Mouse (Mus musculus): ENCODE measurements at regions not wholly inside any gene's neighbourhood (a gene's known extent, or its start where the extent isn't known, plus 50 kb on each side); places are given as distances from the start of the nearest gene placed in this dataset.

- dilution Hi-C loops (cut with MboI; ENCODE audit: extremely low pct_ligation_motif_present, extremely low pct_unique_long_range_greater_than_20kb, low sequenced_read_pairs), result no loop called here
- Histone ChIP-seq H3K79me2 (replicated peaks; ENCODE audit: control insufficient read depth, extremely low read depth, insufficient read depth, poor library complexity, severe bottlenecking) (no peaks in the 10 kb centered on the region), H3K9me3 (replicated peaks; ENCODE audit: low read length) (no peaks in the 10 kb centered on the region), H3K27me3 (replicated peaks) (no peaks in the 10 kb centered on the region), H3K9ac (ENCODE audit: insufficient read depth, low read depth) (no peak overlapping the region), H3K36me3 (replicated peaks in 1 of 2; ENCODE audit: control insufficient read depth in 1 of 2, insufficient read depth in 1 of 2, low read length in 1 of 2) (no peaks in the 10 kb centered on the region), H3K4me2 (ENCODE audit: insufficient read depth, low read depth, poor library complexity, severe bottlenecking) (no peak overlapping the region), H3K4me1 (ENCODE audit: control insufficient read depth in 1 of 2, insufficient read depth in 2 of 2) (peaks cover 3 to 18% of the 10 kb centered on the region in 2 experiments; a peak in 2 of 4 replicates), H3K4me3 (replicated peaks in 1 of 3; ENCODE audit: low read depth in 2 of 3, low read length in 2 of 3, poor library complexity in 1 of 3) (no peak overlapping the region), H3K27ac (ENCODE audit: insufficient read depth, low read depth) (no peak overlapping the region)
- TF ChIP-seq SMC3 (IDR thresholded peaks at IDR 0.05; ENCODE audit: low read depth, low read length), result no peak
- TF ChIP-seq NELFE (IDR thresholded peaks at IDR 0.05; ENCODE audit: low read depth, low read length), result no peak
- TF ChIP-seq EP300 (IDR thresholded peaks at IDR 0.05; ENCODE audit: low read length), result no peak
- no peak for TF ChIP-seq MAX (IDR thresholded peaks at IDR 0.05; ENCODE audit: low read length)
- TF ChIP-seq PAX5 (IDR thresholded peaks at IDR 0.05; ENCODE audit: low read length), result no peak
- no peak for TF ChIP-seq MEF2A (IDR thresholded peaks at IDR 0.05; ENCODE audit: borderline replicate concordance, low read depth, low read length)
- no peak for TF ChIP-seq MYC (IDR thresholded peaks at IDR 0.05; ENCODE audit: low read depth, low read length)
- DNase-seq (ENCODE audit: extremely low read depth), result no peak
- in situ Hi-C loops (cut with MboI; ENCODE audit: low pct_ligation_motif_present, low pct_unique_long_range_greater_than_20kb, low sequenced_read_pairs), result no loop called here
These were observed 69.1 kb upstream of the Trhde start for GRCm38 (mm10) chr10:114871201-114871600.

- H3K36me3 ChIP-seq (replicated peaks in 1 of 2; ENCODE audit: control insufficient read depth in 1 of 2, insufficient read depth in 1 of 2, low read length in 1 of 2), result no peaks in the 10 kb centered on the region
- no peak overlapping the region for H3K27ac ChIP-seq (ENCODE audit: insufficient read depth, low read depth)
- no peak for TF ChIP-seq MAFK (IDR thresholded peaks at IDR 0.05; ENCODE audit: insufficient replicate concordance, low read length)
- TF ChIP-seq USF1 (IDR thresholded peaks at IDR 0.05; ENCODE audit: low read depth, low read length), result no peak
- TF ChIP-seq JUND (conservative IDR thresholded peaks at IDR 0.05; ENCODE audit: low read depth, low read length), result no peak
- TF ChIP-seq MEF2A (IDR thresholded peaks at IDR 0.05; ENCODE audit: borderline replicate concordance, low read depth, low read length), result no peak
- H3K27me3 ChIP-seq (replicated peaks), result no peaks in the 10 kb centered on the region
- dilution Hi-C loops (cut with MboI; ENCODE audit: extremely low pct_ligation_motif_present, extremely low pct_unique_long_range_greater_than_20kb, low sequenced_read_pairs), result no loop called here
- in situ Hi-C loops (cut with MboI; ENCODE audit: low pct_ligation_motif_present, low pct_unique_long_range_greater_than_20kb, low sequenced_read_pairs), result no loop called here
- H3K4me2 ChIP-seq (ENCODE audit: insufficient read depth, low read depth, poor library complexity, severe bottlenecking), result no peak overlapping the region
- no peaks in the 10 kb centered on the region for H3K9me3 ChIP-seq (replicated peaks; ENCODE audit: low read length)
- no peak overlapping the region for H3K4me3 ChIP-seq (replicated peaks in 1 of 3; ENCODE audit: low read depth in 2 of 3, low read length in 2 of 3, poor library complexity in 1 of 3)
- no peaks in the 10 kb centered on the region for H3K79me2 ChIP-seq (replicated peaks; ENCODE audit: control insufficient read depth, extremely low read depth, insufficient read depth, poor library complexity, severe bottlenecking)
- H3K9ac ChIP-seq (ENCODE audit: insufficient read depth, low read depth), result no peak overlapping the region
- no peaks in the 10 kb centered on the region for H3K4me1 ChIP-seq (ENCODE audit: control insufficient read depth in 1 of 2, insufficient read depth in 2 of 2)
- no peak for DNase-seq (ENCODE audit: extremely low read depth)
These were observed 55.1 kb upstream of the Trhde start for GRCm38 (mm10) chr10:114857166-114857565.

GRCm38 (mm10) chr10:114852688-114853087 lies 50.6 kb upstream of the Trhde start:
- TF ChIP-seq ZC3H11A (IDR thresholded peaks at IDR 0.05; ENCODE audit: low read depth, low read length) (no peak), JUND (conservative IDR thresholded peaks at IDR 0.05; ENCODE audit: low read depth, low read length) (no peak), EP300 (IDR thresholded peaks at IDR 0.05; ENCODE audit: low read length) (no peak), CTCF (conservative IDR thresholded peaks at IDR 0.05 in 1 of 2, IDR thresholded peaks at IDR 0.05 in 1 of 2; ENCODE audit: low read depth in 2 of 2, low read length in 2 of 2) (no peak), CHD1 (IDR thresholded peaks at IDR 0.05; ENCODE audit: low read depth, low read length) (no peak), TBP (conservative IDR thresholded peaks at IDR 0.05; ENCODE audit: low read depth, low read length) (no peak)
- no peaks in the 10 kb centered on the region for H3K36me3 ChIP-seq (replicated peaks in 1 of 2; ENCODE audit: control insufficient read depth in 1 of 2, insufficient read depth in 1 of 2, low read length in 1 of 2)
- no peak overlapping the region for H3K9ac ChIP-seq (ENCODE audit: insufficient read depth, low read depth)
- no peaks in the 10 kb centered on the region for H3K27me3 ChIP-seq (replicated peaks)
- no peaks in the 10 kb centered on the region for H3K4me1 ChIP-seq (ENCODE audit: control insufficient read depth in 1 of 2, insufficient read depth in 2 of 2)
- in situ Hi-C loops (cut with MboI; ENCODE audit: low pct_ligation_motif_present, low pct_unique_long_range_greater_than_20kb, low sequenced_read_pairs) (no loop called here), dilution Hi-C loops (cut with MboI; ENCODE audit: extremely low pct_ligation_motif_present, extremely low pct_unique_long_range_greater_than_20kb, low sequenced_read_pairs) (no loop called here)
- H3K4me3 ChIP-seq (replicated peaks in 1 of 3; ENCODE audit: low read depth in 2 of 3, low read length in 2 of 3, poor library complexity in 1 of 3), result no peak overlapping the region
- H3K79me2 ChIP-seq (replicated peaks; ENCODE audit: control insufficient read depth, extremely low read depth, insufficient read depth, poor library complexity, severe bottlenecking), result no peaks in the 10 kb centered on the region
- H3K27ac ChIP-seq (ENCODE audit: insufficient read depth, low read depth), result no peak overlapping the region
- DNase-seq (ENCODE audit: extremely low read depth), result no peak
- no peaks in the 10 kb centered on the region for H3K9me3 ChIP-seq (replicated peaks; ENCODE audit: low read length)
- H3K4me2 ChIP-seq (ENCODE audit: insufficient read depth, low read depth, poor library complexity, severe bottlenecking), result no peak overlapping the region

All from CH12.LX (cell line).